Mouse (Mus musculus): ENCODE measurements around the gene Ybx3.

Gene Ybx3

DNA sequence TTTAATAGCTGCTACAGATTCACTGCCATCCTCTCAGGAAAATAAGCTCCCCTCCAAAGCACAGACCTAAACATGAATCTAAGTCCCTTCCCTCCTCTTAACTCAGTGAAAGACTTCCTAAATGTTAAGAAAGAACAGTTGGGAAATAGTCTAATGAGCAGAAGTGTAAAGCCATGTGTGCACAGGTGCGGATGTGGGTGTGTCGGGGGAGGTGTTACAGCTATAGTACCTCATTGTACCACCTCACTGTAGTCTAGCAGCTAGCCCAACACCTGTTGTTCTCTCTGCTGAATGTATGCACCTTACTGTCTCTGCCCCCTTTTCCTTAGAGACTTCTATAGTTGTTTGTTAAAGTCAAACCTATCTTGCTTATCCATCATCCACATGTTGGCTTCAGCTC lies 61.2 kb downstream of the Ybx3 start:
- DNase-seq (ENCODE audit: low spot score), result no peak

DNA sequence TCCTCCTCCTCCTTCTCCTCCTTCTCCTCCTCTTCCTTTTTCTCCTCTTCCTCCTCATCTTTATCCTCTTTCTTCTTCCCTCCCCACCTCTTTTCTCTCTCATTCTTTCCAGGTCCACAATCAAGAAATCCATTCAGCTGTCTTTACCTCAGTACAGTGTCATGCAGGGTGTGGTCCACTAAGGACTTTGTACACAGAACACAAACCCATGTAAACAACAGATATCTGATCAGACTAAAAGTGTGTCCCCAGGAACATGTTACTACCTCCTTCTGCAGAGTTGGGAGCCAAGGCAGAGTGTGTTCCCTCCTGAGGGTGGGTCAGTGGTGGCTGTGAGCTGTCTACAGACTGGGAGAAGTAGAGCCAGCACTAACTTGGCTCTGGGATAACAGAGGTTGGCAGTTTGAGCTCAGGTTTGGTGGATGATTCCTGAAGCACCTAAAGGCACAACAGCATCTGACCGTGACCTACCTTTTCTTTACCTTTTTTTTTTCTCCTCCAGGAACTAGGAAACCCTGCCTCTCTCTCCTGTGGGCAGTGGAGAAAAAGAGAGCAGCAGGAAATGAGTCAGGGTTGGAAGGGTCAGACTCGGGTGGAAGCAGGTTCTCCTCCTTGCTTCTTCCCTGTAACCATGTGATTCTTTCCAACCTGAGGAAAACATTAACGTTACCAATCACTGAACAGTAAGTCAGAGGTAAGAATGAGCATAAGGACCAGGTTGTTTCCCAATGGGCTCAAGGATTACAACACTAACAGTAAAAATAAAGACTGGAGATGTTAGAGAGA lies 66.2 kb downstream of the Ybx3 start:
- DNase-seq (ENCODE audit: low spot score), result no peak

DNA sequence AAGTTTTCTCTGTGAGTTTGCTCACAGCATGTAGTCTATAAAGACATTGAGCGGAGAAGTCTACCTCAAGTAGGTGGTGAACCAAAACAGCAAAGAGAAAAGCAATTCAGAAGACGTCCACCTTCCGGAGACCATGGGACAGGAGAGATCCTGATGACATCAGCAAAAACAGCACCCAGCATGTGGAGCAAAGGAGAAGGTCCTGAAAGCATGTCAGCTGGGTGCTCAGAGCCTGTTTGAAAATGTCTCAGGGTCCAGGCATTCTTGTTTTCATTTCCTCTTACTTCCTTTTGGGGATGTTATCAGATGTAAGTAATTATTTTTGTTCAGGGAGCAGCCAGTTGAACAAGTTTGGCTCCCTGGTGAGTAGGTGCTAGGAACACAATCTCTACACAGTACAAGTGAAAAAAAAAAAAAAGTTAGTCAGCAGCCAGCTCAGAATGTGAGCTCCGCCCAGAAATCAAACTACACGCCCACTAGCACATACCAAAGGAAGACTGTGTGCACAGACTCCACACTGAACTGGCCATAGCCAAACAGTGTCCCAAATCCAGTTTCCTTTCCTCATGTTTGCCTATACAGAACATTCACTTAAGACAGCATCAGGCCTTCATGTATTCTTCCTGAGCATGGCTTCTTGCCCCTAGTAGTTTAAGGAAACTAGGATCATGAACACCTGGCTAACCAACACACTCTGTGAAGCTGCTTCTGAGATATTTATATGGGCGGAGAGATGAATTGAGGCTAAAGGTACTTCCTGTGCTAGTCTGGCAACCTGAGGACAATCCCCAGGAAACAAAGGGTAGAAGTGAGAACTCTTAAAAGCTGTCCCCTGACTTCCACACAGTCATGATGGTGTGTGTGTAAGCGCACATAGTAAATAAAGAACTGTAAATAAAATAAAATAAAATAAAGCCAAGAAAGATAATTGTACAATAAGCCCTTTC lies 71.8 kb downstream of the Ybx3 start:
- DNase-seq (ENCODE audit: low spot score), result peak; percentile 20

Data from lung, postnatal 25 days (tissue).